Mouse (Mus musculus) liver, embryonic 14.5 days (tissue): ENCODE data around the gene Zfp322a. TPM values are rescaled to one million over a fixed set of nuclear protein-coding genes. Genes with fewer than 3 reads are reported as not detected.
A peak's percentile ranks its signal among the peaks of the same experiment; 100 is the strongest.

ENCODE experiments used
- ATAC-seq: fragments of 200-750 bp; cut with Nextera tagmentation; 2 replicates; pipeline ENCODE4 v1.8.0; 2017; ENCODE audit warnings: moderate number of reproducible peaks, mild to moderate bottlenecking, moderate library complexity; ENCODE audit not compliant: insufficient read depth
- DNase-seq, 3 experiments: peaks; one replicate each; pipeline ENCODE4 v3.0.0-alpha.2; 2012 to 2013; ENCODE audit warnings: low read depth in 3 of 3, low spot score in 3 of 3
- H3K27ac ChIP-seq: fragments of 300-500 bp; sonication (generic); 2 replicates; pipeline ENCODE4 v1.5.1; 2014; ENCODE audit warnings: moderate library complexity, mild to moderate bottlenecking, control low read depth, inconsistent platforms
- H3K27me3 ChIP-seq: fragments of 300-500 bp; sonication (generic); 2 replicates; pipeline ENCODE4 v1.6.1; 2014; ENCODE audit warnings: mild to moderate bottlenecking, low read length, moderate library complexity; ENCODE audit not compliant: control insufficient read depth, insufficient read depth
- H3K36me3 ChIP-seq: fragments of 300-500 bp; sonication (generic); replicated peaks from 2 replicates; pipeline ENCODE4 v1.6.1; 2014; ENCODE audit warnings: low read depth; ENCODE audit not compliant: control insufficient read depth, insufficient read depth
- H3K4me1 ChIP-seq, 2 experiments: fragments of 200-500 bp in 1 of 2; fragments of 300-500 bp in 1 of 2; sonication (generic) in 1 of 2; replicated peaks; 2 replicates each; pipeline ENCODE4 v1.6.1; 2012 to 2014; ENCODE audit warnings: antibody characterized with exemption in 1 of 2, inconsistent platforms in 1 of 2, low read length in 1 of 2; ENCODE audit not compliant: control insufficient read depth in 2 of 2, insufficient read depth in 2 of 2
- H3K4me2 ChIP-seq: fragments of 300-500 bp; sonication (generic); 2 replicates; pipeline ENCODE4 v1.6.1; 2014; ENCODE audit warnings: low read depth, mild to moderate bottlenecking, control low read depth, moderate library complexity
- H3K4me3 ChIP-seq, 2 experiments: fragments of 200-500 bp in 1 of 2; fragments of 300-500 bp in 1 of 2; sonication (generic) in 1 of 2; 2 replicates each; pipeline ENCODE4 v1.5.1; 2012 to 2014; ENCODE audit warnings: low read depth in 2 of 2, low read length in 2 of 2, mild to moderate bottlenecking in 2 of 2, control low read depth in 1 of 2, inconsistent platforms in 1 of 2, moderate library complexity in 1 of 2; ENCODE audit not compliant: insufficient read depth in 1 of 2
- H3K9ac ChIP-seq: fragments of 300-500 bp; sonication (generic); replicated peaks from 2 replicates; pipeline ENCODE4 v1.6.1; 2014; ENCODE audit warnings: mild to moderate bottlenecking, control low read depth, moderate library complexity
- H3K9me3 ChIP-seq: fragments of 300-500 bp; sonication (generic); 2 replicates; pipeline ENCODE4 v1.6.1; 2016; ENCODE audit warnings: low read length, mixed read lengths; ENCODE audit not compliant: control insufficient read depth
- CTCF ChIP-seq: IDR thresholded peaks from 2 replicates; pipeline ENCODE4 v1.5.1; 2016; ENCODE audit warnings: antibody characterized with exemption, low read depth, control low read depth
- EP300 ChIP-seq: IDR thresholded peaks from 2 replicates; pipeline ENCODE4 v1.6.1; 2016; ENCODE audit warnings: antibody characterized with exemption, low read depth
- WGBS: fragments of 180-500 bp; shearing (Covaris S2); extraction: QIAGEN DNeasy Blood & Tissue Kit; methylation state at CpG from one replicate; pipeline ENCODE4 v1.1.7; 2014; ENCODE audit not compliant: insufficient replicate concordance; 5-methylcytosine and 5-hydroxymethylcytosine counted together
- polyA plus RNA-seq, 2 experiments: library from polyadenylated mRNA; depleted of rRNA in 1 of 2; stranded (reverse) in 1 of 2; unstranded in 1 of 2; fragments of >200 nt; fragmentation: Nextera tagmentation in 1 of 2; extraction: Ambion mirVana in 1 of 2; gene quantifications; 2 replicates each; pipeline versions ENCODE4 v1.2.1 to v1.2.3; 2012 to 2014

The Zfp322a gene
- polyA plus RNA-seq, 2 experiments, result 5.4 to 12.5 TPM

DNA sequence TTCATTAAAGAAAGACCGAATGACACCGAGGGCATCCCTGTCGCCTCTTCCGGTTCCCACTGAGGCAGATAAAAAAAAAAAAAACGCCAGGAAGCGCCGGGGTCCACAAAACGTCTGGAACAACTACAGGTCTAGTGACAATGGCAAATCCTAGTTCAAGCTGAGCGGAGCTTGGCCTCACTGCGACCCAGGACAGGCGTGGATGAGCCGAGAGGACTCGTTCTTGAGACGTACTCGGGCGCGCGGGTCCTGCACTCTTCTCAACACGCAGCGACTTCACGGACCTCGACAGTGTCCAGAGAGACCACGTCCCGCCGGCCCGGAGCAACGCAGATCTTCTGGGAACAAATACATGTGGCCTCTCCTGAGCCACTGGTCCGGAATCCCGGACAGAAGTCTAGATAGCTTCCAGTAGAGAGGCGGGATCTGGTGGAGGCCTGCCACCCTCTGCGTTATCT lies 27.3 kb upstream of the Zfp322a start:
- no peak for ATAC-seq
- Histone ChIP-seq H3K9me3 (no peaks in the 10 kb centered on the region), H3K27ac (no peak overlapping the region), H3K4me1 (peaks cover 3 to 5% of the 10 kb centered on the region in 2 experiments), H3K27me3 (peaks cover 22% of the 10 kb centered on the region), H3K36me3 (no peaks in the 10 kb centered on the region), H3K4me2 (peak overlapping the region; percentile 77), H3K4me3 (peak overlapping the region; percentile 50 to 54), H3K9ac (peak overlapping the region; percentile 4; the same call in 1 of the 2 replicates)
- TF ChIP-seq EP300 (no peak), CTCF (no peak)
- no peak for DNase-seq
- WGBS, result under 1% methylated on average over 31 of the region's 31 CpGs

DNA sequence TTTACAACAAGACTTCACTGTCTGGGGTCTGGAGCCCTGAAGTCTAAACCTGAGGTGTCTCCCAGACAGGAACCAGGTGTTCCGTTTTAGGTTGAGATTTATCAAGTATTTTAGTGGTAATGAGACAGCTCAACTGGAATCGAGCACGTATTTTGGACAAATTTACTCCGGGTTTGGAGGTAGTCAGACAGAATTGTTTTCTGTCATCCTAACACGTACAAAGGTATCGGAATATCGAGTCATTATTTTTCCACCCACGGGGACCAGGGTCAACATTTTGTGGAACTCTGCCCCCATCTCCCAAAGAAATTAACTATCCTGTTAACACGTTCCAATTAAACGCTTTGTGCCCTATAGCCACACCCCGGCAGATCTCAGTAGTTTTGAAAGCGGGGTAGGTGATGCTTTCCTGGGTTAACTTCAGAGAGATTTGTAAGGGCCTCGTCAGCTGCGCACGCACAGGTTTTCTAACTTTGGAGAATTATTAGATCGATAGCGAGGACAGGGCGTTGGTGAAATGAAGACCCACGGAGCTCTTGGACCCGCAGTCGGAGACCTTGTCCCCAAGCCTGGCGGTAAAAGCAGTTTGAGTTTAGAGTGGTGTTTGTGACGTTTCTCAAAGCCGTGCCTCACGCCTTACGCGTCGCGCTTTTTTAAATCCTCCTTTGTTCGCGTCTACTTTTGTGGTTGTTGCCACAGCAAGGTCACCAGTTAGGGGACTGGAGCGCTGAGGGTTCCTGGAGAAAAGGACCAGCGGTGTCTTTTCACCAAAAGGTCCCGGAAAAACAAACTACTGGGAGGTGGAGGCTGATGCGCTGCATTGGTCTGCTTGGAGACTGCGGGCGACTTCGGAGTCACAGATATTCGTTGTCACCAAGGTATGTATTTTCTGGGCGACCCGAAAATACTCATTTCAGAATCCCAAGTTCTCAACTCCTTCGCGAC lies 26.6 kb upstream of the Zfp322a start:
- DNase-seq, result no peak
- Histone ChIP-seq H3K36me3 (no peaks in the 10 kb centered on the region), H3K4me1 (peaks cover 0 to 3% of the 10 kb centered on the region in 2 experiments; a peak in 1 of 4 replicates), H3K27ac (no peak overlapping the region), H3K9ac (peak overlapping the region; percentile 4; the same call in 1 of the 2 replicates), H3K4me2 (peak overlapping the region; percentile 77), H3K9me3 (no peaks in the 10 kb centered on the region), H3K27me3 (peaks cover 22% of the 10 kb centered on the region), H3K4me3 (peak overlapping the region; percentile 50 to 54)
- no peak for ATAC-seq
- TF ChIP-seq EP300 (no peak), CTCF (no peak)
- WGBS, result 3% methylated on average over 43 of the region's 43 CpGs

DNA sequence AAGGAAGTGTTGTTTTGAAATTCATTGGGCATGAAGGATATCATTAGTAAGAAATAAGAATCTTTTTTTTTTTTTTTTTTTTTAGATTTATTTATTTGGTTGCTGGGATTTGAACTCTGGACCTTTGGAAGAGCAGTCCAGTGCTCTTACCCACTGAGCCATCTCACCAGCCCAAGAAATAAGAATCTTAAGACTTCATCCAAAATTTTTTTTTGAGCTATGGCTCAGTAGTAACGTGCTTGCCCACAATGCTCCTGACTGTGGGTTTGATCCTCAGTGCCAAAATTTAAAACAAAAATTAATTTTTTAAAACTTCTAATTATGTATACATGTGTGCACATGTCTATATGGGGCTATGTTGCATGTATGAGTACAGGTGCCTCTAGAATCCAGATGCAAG lies 18.5 kb upstream of the Zfp322a start:
- WGBS, result 50% methylated on average over 1 of the region's 1 CpGs
- ATAC-seq (no peak), DNase-seq (no peak)
- no peaks in the 10 kb centered on the region for H3K4me1 ChIP-seq
- TF ChIP-seq CTCF, result no peak
- H3K4me2 ChIP-seq, result no peak overlapping the region
- H3K27me3 ChIP-seq, result no peaks in the 10 kb centered on the region
- H3K4me3 ChIP-seq, result no peak overlapping the region
- no peak overlapping the region for H3K9ac ChIP-seq
- H3K9me3 ChIP-seq, result no peaks in the 10 kb centered on the region
- no peak overlapping the region for H3K27ac ChIP-seq
- no peaks in the 10 kb centered on the region for H3K36me3 ChIP-seq

DNA sequence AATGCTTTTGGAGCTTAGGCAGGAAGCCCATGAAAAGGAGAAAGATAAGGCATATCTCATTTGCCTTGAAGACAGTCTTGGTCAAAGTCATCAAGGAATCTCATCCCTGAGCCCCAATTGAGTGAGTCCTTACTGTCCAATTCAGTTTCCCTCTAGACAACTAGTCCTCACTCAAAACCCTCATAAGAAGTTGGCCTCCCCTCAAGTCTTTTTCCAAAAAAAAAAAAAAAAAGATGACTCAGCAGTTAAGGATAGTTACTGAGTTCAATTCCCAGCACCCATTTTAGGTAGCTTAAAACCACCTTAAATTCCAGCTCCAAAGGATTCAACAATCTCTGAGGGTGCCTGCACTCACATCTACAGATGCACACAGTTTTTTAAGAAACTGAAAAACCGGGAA lies 14.1 kb upstream of the Zfp322a start:
- WGBS, result 39% methylated on average over 1 of the region's 1 CpGs
- no peaks in the 10 kb centered on the region for H3K4me1 ChIP-seq

DNA sequence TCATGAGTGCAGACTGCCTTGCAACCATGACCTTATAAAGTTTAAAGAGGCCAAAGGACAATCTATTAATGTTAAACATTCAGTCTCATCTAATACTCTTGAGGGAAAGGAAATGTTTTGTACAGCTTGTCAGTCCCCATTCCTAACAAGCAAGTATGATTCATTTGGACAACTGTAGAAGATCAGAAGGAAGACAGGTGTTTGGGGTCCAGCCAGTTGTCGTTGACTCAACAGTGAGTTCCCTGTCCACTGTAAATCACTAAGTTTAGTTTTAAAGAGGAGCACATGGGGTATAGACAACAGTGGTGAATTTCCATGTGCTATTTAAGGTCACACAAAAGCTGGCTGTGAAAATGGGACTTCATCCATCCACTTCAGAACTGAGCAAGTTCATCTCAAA lies 3.4 kb upstream of the Zfp322a start:
- Histone ChIP-seq H3K27ac (no peak overlapping the region), H3K9me3 (no peaks in the 10 kb centered on the region), H3K36me3 (no peaks in the 10 kb centered on the region), H3K27me3 (no peaks in the 10 kb centered on the region), H3K4me1 (peaks cover 5 to 9% of the 10 kb centered on the region in 2 experiments), H3K9ac (no peak overlapping the region), H3K4me3 (no peak overlapping the region), H3K4me2 (no peak overlapping the region)
- no peak for TF ChIP-seq EP300
- TF ChIP-seq CTCF, result no peak
- DNase-seq (no peak), ATAC-seq (no peak)
- WGBS, result 61% methylated on average over 1 of the region's 1 CpGs

More for the DNA sequence above, 14.1 kb upstream of the Zfp322a start:
- no peak overlapping the region for H3K4me3 ChIP-seq
- DNase-seq, result no peak
- H3K27ac ChIP-seq, result no peak overlapping the region
- no peaks in the 10 kb centered on the region for H3K27me3 ChIP-seq
- no peak for TF ChIP-seq CTCF
- no peak for TF ChIP-seq EP300
- H3K36me3 ChIP-seq, result no peaks in the 10 kb centered on the region
- no peak for ATAC-seq
- H3K4me2 ChIP-seq, result no peak overlapping the region
- H3K9me3 ChIP-seq, result no peaks in the 10 kb centered on the region
- no peak overlapping the region for H3K9ac ChIP-seq
